In genomic region chr11:5325217-5325616, GRCm38 (mm10) we compare ENCODE assay signal across 27 mouse cellular contexts.
"Had no signal": no experiment of that assay in that cellular context is flagged by ENCODE, and none has a peak within 500 bp of the region (broad histone marks: within the 10 kb centered on the region; RNA-seq: fewer than 3 reads in every experiment).

No protein-coding gene starts in this region.

- H3K4me2 ChIP-seq: heart, embryonic 12.5 days; hindbrain, embryonic 12.5 days; hindbrain, embryonic 14.5 days; intestine, embryonic 15.5 days; kidney, embryonic 15.5 days; limb, embryonic 13.5 days; limb, embryonic 15.5 days; liver, embryonic 12.5 days had no signal

- H3K36me3 ChIP-seq: hindbrain, embryonic 12.5 days; intestine, embryonic 15.5 days; limb, embryonic 15.5 days had no signal

- H3K27me3 ChIP-seq: heart, embryonic 12.5 days; hindbrain, embryonic 12.5 days; intestine, embryonic 15.5 days; kidney, embryonic 15.5 days; limb, embryonic 13.5 days; limb, embryonic 15.5 days; liver, embryonic 12.5 days had no signal

- H3K27ac ChIP-seq: gastrocnemius, adult 2 months; heart, adult 2 months; hindbrain, embryonic 10.5 days; hindbrain, embryonic 12.5 days; hindbrain, embryonic 14.5 days; intestine, embryonic 15.5 days; kidney, embryonic 15.5 days; kidney, postnatal 0 days; limb, embryonic 13.5 days; limb, embryonic 15.5 days; liver, embryonic 12.5 days; liver, embryonic 14.5 days had no signal

- H3K4me1 ChIP-seq: intestine, embryonic 15.5 days; kidney, embryonic 15.5 days; limb, embryonic 13.5 days; limb, embryonic 15.5 days; liver, embryonic 12.5 days had no signal

- H3K9ac ChIP-seq: heart, embryonic 12.5 days; hindbrain, embryonic 12.5 days; hindbrain, embryonic 14.5 days; intestine, embryonic 15.5 days; kidney, embryonic 15.5 days; limb, embryonic 13.5 days; limb, embryonic 15.5 days; liver, embryonic 12.5 days; liver, embryonic 14.5 days had no signal

- H3K4me3 ChIP-seq: gastrocnemius, adult 2 months; heart, adult 2 months; heart, embryonic 12.5 days; hindbrain, embryonic 10.5 days; hindbrain, embryonic 12.5 days; intestine, embryonic 15.5 days; kidney, embryonic 15.5 days; limb, embryonic 13.5 days; limb, embryonic 15.5 days; liver, embryonic 12.5 days had no signal

- DNase-seq: gastrocnemius, adult 2 months; gastrocnemius, postnatal 10 days; gastrocnemius, postnatal 25 days; heart, adult 2 months; heart, postnatal 10 days; heart, postnatal 4 days; kidney, adult 11 months; kidney, adult 2 months; kidney, adult 9 months; kidney, postnatal 14 days; kidney, postnatal 36 days; layer of hippocampus, adult 9-11 months; layer of hippocampus, postnatal 36 days; left cerebral cortex, postnatal 4 days had no signal

- ATAC-seq: hindbrain, embryonic 16.5 days; inflammation-experienced regulatory T-cells, adult 6 months; intestine, embryonic 15.5 days; liver, embryonic 12.5 days had no signal

- H3K9me3 ChIP-seq: heart, embryonic 12.5 days; hindbrain, embryonic 10.5 days; hindbrain, embryonic 12.5 days; intestine, embryonic 15.5 days; kidney, embryonic 15.5 days; limb, embryonic 13.5 days; limb, embryonic 15.5 days; liver, embryonic 12.5 days had no signal
